Mouse (Mus musculus) limb, embryonic 14.5 days (tissue): ENCODE data around the gene Gpatch4. TPM values are rescaled to one million over a fixed set of nuclear protein-coding genes. Genes with fewer than 3 reads are reported as not detected.

Experiments
- ATAC-seq: fragments of 200-750 bp; cut with Nextera tagmentation; 2 replicates; pipeline ENCODE4 v1.8.0; 2017; ENCODE audit warnings: low read depth, moderate number of reproducible peaks, moderate TSS enrichment; ENCODE audit not compliant: low FRiP score
- DNase-seq: peaks from one replicate; pipeline ENCODE4 v3.0.0-alpha.2; 2015; ENCODE audit warnings: low spot score
- H3K27ac ChIP-seq: fragments of 300-500 bp; sonication (generic); replicated peaks from 2 replicates; pipeline ENCODE4 v1.5.1; 2014; ENCODE audit warnings: low read depth, mild to moderate bottlenecking, low read length, moderate library complexity, mixed read lengths
- H3K27me3 ChIP-seq: fragments of 300-500 bp; sonication (generic); 2 replicates; pipeline ENCODE4 v1.6.1; 2014; ENCODE audit warnings: low read length, mixed read lengths; ENCODE audit not compliant: control insufficient read depth, insufficient read depth
- H3K36me3 ChIP-seq: fragments of 300-500 bp; sonication (generic); 2 replicates; pipeline ENCODE4 v1.6.1; 2014; ENCODE audit warnings: mild to moderate bottlenecking, low read length, moderate library complexity, mixed read lengths; ENCODE audit not compliant: control insufficient read depth, insufficient read depth
- H3K4me1 ChIP-seq: fragments of 300-500 bp; sonication (generic); 2 replicates; pipeline ENCODE4 v1.6.1; 2014; ENCODE audit warnings: antibody characterized with exemption, low read length, mixed read lengths; ENCODE audit not compliant: control insufficient read depth, insufficient read depth
- H3K4me2 ChIP-seq: fragments of 300-500 bp; sonication (generic); replicated peaks from 2 replicates; pipeline ENCODE4 v1.6.1; 2014; ENCODE audit warnings: low read depth, mild to moderate bottlenecking, low read length, moderate library complexity; ENCODE audit not compliant: severe bottlenecking
- H3K4me3 ChIP-seq: fragments of 300-500 bp; sonication (generic); replicated peaks from 2 replicates; pipeline ENCODE4 v1.5.1; 2014; ENCODE audit warnings: low read length
- H3K9ac ChIP-seq: fragments of 300-500 bp; sonication (generic); 2 replicates; pipeline ENCODE4 v1.6.1; 2014; ENCODE audit warnings: mild to moderate bottlenecking, low read depth, low read length, moderate library complexity; ENCODE audit not compliant: severe bottlenecking
- H3K9me3 ChIP-seq: fragments of 300-500 bp; sonication (generic); 2 replicates; pipeline ENCODE4 v1.6.1; 2016; ENCODE audit warnings: low read length; ENCODE audit not compliant: control insufficient read depth
- POLR2A ChIP-seq: fragments of 200-500 bp; IDR thresholded peaks from 2 replicates; pipeline ENCODE4 v1.8.0; 2012; ENCODE audit warnings: inconsistent platforms, mild to moderate bottlenecking, moderate library complexity, borderline replicate concordance; ENCODE audit not compliant: insufficient read depth, insufficient read length; ENCODE audit errors: extremely low read depth
- WGBS: fragments of 180-500 bp; shearing (Covaris S2); extraction: QIAGEN DNeasy Blood & Tissue Kit; methylation state at CpG from one replicate; pipeline ENCODE4 v1.1.7; 2014; 5-methylcytosine and 5-hydroxymethylcytosine counted together
- polyA plus RNA-seq, 2 experiments: library from polyadenylated mRNA; depleted of rRNA in 1 of 2; stranded (reverse) in 1 of 2; unstranded in 1 of 2; fragments of >200 nt; fragmentation: Nextera tagmentation in 1 of 2; extraction: Ambion mirVana in 1 of 2; gene quantifications; 2 replicates each; pipeline versions ENCODE4 v1.2.1 to v1.2.3; 2012 to 2014

Gene Gpatch4
- polyA plus RNA-seq, 2 experiments, result 16.2 to 30.2 TPM

GRCm38 (mm10) chr3:88026823-88027222 lies 16.1 kb upstream of the Gpatch4 start:
- Histone ChIP-seq H3K4me1 (peaks cover 6% of the 10 kb centered on the region), H3K36me3 (no peaks in the 10 kb centered on the region), H3K4me3 (no peak overlapping the region), H3K27me3 (peaks cover 61% of the 10 kb centered on the region), H3K27ac (no peak overlapping the region), H3K9ac (no peak overlapping the region), H3K4me2 (no peak overlapping the region), H3K9me3 (no peaks in the 10 kb centered on the region)
- WGBS, result 53% methylated on average over 7 of the region's 7 CpGs
- no peak for DNase-seq
- ATAC-seq, result no peak
- TF ChIP-seq POLR2A, result no peak

- peaks cover 57% of the 10 kb centered on the region for H3K27me3 ChIP-seq
Observed at GRCm38 (mm10) chr3:88027434-88028186, 15.3 kb upstream of the Gpatch4 start, which contains the start of gene Hapln2. TSS of gene Hapln2 (minus strand) at chr3:88027583.

GRCm38 (mm10) chr3:88030608-88031395 lies 12.1 kb upstream of the Gpatch4 start:
- Histone ChIP-seq H3K27ac (no peak overlapping the region), H3K9me3 (no peaks in the 10 kb centered on the region), H3K4me2 (no peak overlapping the region), H3K4me3 (no peak overlapping the region), H3K9ac (no peak overlapping the region), H3K36me3 (no peaks in the 10 kb centered on the region), H3K4me1 (no peaks in the 10 kb centered on the region), H3K27me3 (peaks cover 25% of the 10 kb centered on the region)
- no peak for TF ChIP-seq POLR2A
- DNase-seq, result peak; percentile 14
- no peak for ATAC-seq
- WGBS, result 21% methylated on average over 19 of the region's 19 CpGs

More at GRCm38 (mm10) chr3:88027434-88028186, 15.3 kb upstream of the Gpatch4 start, which contains the start of gene Hapln2:
- Histone ChIP-seq H3K4me3 (no peak within 1 kb of the TSS), H3K9me3 (no peaks in the 10 kb centered on the region), H3K27ac (no peak within 1 kb of the TSS), H3K4me2 (no peak within 1 kb of the TSS), H3K36me3 (no peaks in the 10 kb centered on the region), H3K4me1 (peaks cover 5% of the 10 kb centered on the region), H3K9ac (no peak within 1 kb of the TSS)
- DNase-seq (no peak), ATAC-seq (no peak)
- 55% methylated on average over 5 of the region's 5 CpGs for WGBS
- TF ChIP-seq POLR2A, result no peak

GRCm38 (mm10) chr3:88033506-88033905 lies 9.4 kb upstream of the Gpatch4 start:
- H3K27ac ChIP-seq, result no peak overlapping the region
- H3K4me1 ChIP-seq, result no peaks in the 10 kb centered on the region
- DNase-seq (no peak), ATAC-seq (no peak)
- no peak overlapping the region for H3K4me2 ChIP-seq
- H3K9ac ChIP-seq, result no peak overlapping the region
- 65% methylated on average over 5 of the region's 5 CpGs for WGBS
- no peaks in the 10 kb centered on the region for H3K36me3 ChIP-seq
- no peak for TF ChIP-seq POLR2A
- H3K9me3 ChIP-seq, result no peaks in the 10 kb centered on the region
- H3K4me3 ChIP-seq, result no peak overlapping the region
- H3K27me3 ChIP-seq, result peaks cover 18% of the 10 kb centered on the region

GRCm38 (mm10) chr3:88035561-88036293 lies 7.2 kb upstream of the Gpatch4 start:
- H3K4me1 ChIP-seq, result no peaks in the 10 kb centered on the region
- no peak overlapping the region for H3K9ac ChIP-seq
- DNase-seq, result no peak
- H3K9me3 ChIP-seq, result no peaks in the 10 kb centered on the region
- no peak overlapping the region for H3K4me2 ChIP-seq
- H3K4me3 ChIP-seq, result no peak overlapping the region
- TF ChIP-seq POLR2A, result no peak
- H3K27ac ChIP-seq, result no peak overlapping the region
- ATAC-seq, result no peak
- WGBS, result 41% methylated on average over 1 of the region's 1 CpGs
- H3K27me3 ChIP-seq, result peaks cover 12% of the 10 kb centered on the region
- H3K36me3 ChIP-seq, result no peaks in the 10 kb centered on the region
